Mouse (Mus musculus) CD4-positive, CD25-positive, alpha-beta regulatory T cell, adult 4 months (primary cell): ENCODE measurements around the gene Mxi1. TPM values are rescaled to one million over a fixed set of nuclear protein-coding genes. Genes with fewer than 3 reads are reported as not detected.

ENCODE experiments used
- polyA plus RNA-seq, 2 experiments: library from polyadenylated mRNA; unstranded; fragments of 100-300 nt; shearing (Covaris generic); gene quantifications; one replicate each; pipeline ENCODE4 v1.2.1; 2017

Gene Mxi1
- polyA plus RNA-seq, 2 experiments from 2014 or later: 4.8 to 6.2 TPM

Other genes with a start within 250 kb of the Mxi1 start
- gene Add3, start 170.1 kb upstream of the Mxi1 start, polyA plus RNA-seq: 100 to 1,000 TPM; 128 to 172 TPM
- not detected for gene Gm10197, start 61.2 kb downstream of the Mxi1 start, polyA plus RNA-seq
- gene Smndc1, start 80.1 kb downstream of the Mxi1 start, polyA plus RNA-seq: 10 to 100 TPM; 32.0 to 32.3 TPM
- 10 to 100 TPM in 1 of 2 experiments, 1 to 10 TPM in 1; 6.7 to 11.1 TPM for gene Dusp5, start 218.6 kb downstream of the Mxi1 start, polyA plus RNA-seq